Mouse (Mus musculus) adrenal gland, postnatal 4 days (tissue): Measurements from ENCODE around the gene Olfr1155. TPM values are rescaled to one million over a fixed set of nuclear protein-coding genes. Genes with fewer than 3 reads are reported as not detected.

Experiments used
- DNase-seq, 2 experiments: peaks; one replicate each; pipeline ENCODE4 v3.0.0; 2021 to 2022; ENCODE audit warnings: low spot score in 2 of 2, mixed read lengths in 2 of 2
- long read RNA-seq, 2 experiments: library from polyadenylated mRNA; stranded (forward); transcript quantifications; one replicate each; pipeline ENCODE4 v2.0.0; 2021
- total RNA-seq, 2 experiments: library from RNA; stranded (reverse); gene quantifications; 2 replicates each; pipeline ENCODE4 v1.2.3; 2021

Olfr1155 gene
- not detected for total RNA-seq
- long read RNA-seq, experiment 1: 0 reads
- long read RNA-seq, experiment 2: 0 reads

DNA sequence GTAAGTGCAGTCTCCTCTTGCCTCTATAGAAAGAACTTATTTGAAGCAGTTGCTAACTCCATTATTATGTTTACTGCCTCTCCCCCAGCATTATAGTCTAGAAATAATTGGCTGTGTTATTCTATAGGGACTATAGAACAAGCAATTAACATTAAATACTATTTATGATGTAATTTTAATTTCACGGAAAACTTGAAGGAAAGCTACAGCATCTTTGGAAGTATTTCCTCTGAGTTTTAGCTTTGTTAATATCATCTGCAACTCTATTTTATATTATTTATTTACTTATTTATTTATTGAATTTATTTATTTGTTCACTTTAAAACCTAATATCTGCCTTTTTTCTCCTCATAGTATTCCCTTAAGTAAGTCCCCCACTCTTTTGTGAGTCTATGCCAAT is at the start of gene Olfr1155:
TSS of gene Olfr1155 (minus strand) at position 101 of the 400 bp plus-strand sequence.
- DNase-seq: no peak

- DNase-seq: no peak
These were observed 44.9 kb upstream of the Olfr1155 start, which contains the start of gene Olfr1158 for GRCm38 (mm10) chr2:87989813-87990212. Gene Olfr1158, plus strand, starts transcription at chr2:87990113.

GRCm38 (mm10) chr2:87974563-87974962 is 29.6 kb upstream of the Olfr1155 start, which contains the start of gene Olfr74:
Gene Olfr74, minus strand, starts transcription at chr2:87974663.
- DNase-seq: no peak

GRCm38 (mm10) chr2:87968199-87968598 is 23.3 kb upstream of the Olfr1155 start, which contains the start of gene Olfr1157:
Gene Olfr1157, minus strand, starts transcription at chr2:87968299.
- no peak for DNase-seq

GRCm38 (mm10) chr2:87953000-87953399 is 8.1 kb upstream of the Olfr1155 start, which contains the start of gene Olfr1156:
Gene Olfr1156, minus strand, starts transcription at chr2:87953100.
- DNase-seq: no peak

GRCm38 (mm10) chr2:87905066-87905465 is 39.9 kb downstream of the Olfr1155 start, which contains the start of gene Olfr1154:
Gene Olfr1154, minus strand, starts transcription at chr2:87905166.
- DNase-seq: no peak

GRCm38 (mm10) chr2:87894662-87895061 is 50.3 kb downstream of the Olfr1155 start, which contains the start of gene Olfr1153:
Gene Olfr1153, plus strand, starts transcription at chr2:87894962.
- DNase-seq: no peak

Other genes starting within 250 kb of the Olfr1155 start
- not detected for gene Olfr1137, start 232.0 kb downstream of the Olfr1155 start, total RNA-seq
- gene Olfr1138, start 205.2 kb downstream of the Olfr1155 start, total RNA-seq: not detected
- gene Olfr1140, start 201.4 kb downstream of the Olfr1155 start, total RNA-seq: not detected
- gene Olfr1141, start 191.1 kb downstream of the Olfr1155 start, total RNA-seq: not detected
- gene Olfr152, start 165.7 kb downstream of the Olfr1155 start, total RNA-seq: not detected
- gene Olfr1143, start 144.5 kb downstream of the Olfr1155 start, total RNA-seq: not detected
- gene Olfr1145, start 135.3 kb downstream of the Olfr1155 start, total RNA-seq: not detected
- not detected for gene Olfr1148, start 114.6 kb downstream of the Olfr1155 start, total RNA-seq
- not detected for gene Olfr1150-ps1, start 101.1 kb downstream of the Olfr1155 start, total RNA-seq
- gene Olfr1151, start 89.3 kb downstream of the Olfr1155 start, total RNA-seq: not detected
- not detected for gene Olfr1152, start 78.6 kb downstream of the Olfr1155 start, total RNA-seq
- gene Olfr1153, start 50.2 kb downstream of the Olfr1155 start, total RNA-seq: not detected
- gene Olfr1154, start 40.0 kb downstream of the Olfr1155 start, total RNA-seq: not detected
- not detected for gene Olfr1156, start 8.0 kb upstream of the Olfr1155 start, total RNA-seq
- gene Olfr1157, start 23.2 kb upstream of the Olfr1155 start, total RNA-seq: not detected
- gene Olfr74, start 29.5 kb upstream of the Olfr1155 start, total RNA-seq: not detected
- not detected for gene Olfr1158, start 45.0 kb upstream of the Olfr1155 start, total RNA-seq
- gene Olfr1160, start 63.1 kb upstream of the Olfr1155 start, total RNA-seq: not detected
- not detected for gene Olfr1161, start 77.6 kb upstream of the Olfr1155 start, total RNA-seq
- not detected for gene Olfr73, start 92.6 kb upstream of the Olfr1155 start, total RNA-seq
- gene Olfr1162, start 106.0 kb upstream of the Olfr1155 start, total RNA-seq: not detected
- gene Olfr1163, start 126.7 kb upstream of the Olfr1155 start, total RNA-seq: not detected
- gene Olfr1164, start 148.8 kb upstream of the Olfr1155 start, total RNA-seq: not detected
- gene Olfr1166, start 183.1 kb upstream of the Olfr1155 start, total RNA-seq: not detected
- not detected for gene Olfr1167, start 210.1 kb upstream of the Olfr1155 start, total RNA-seq
- gene Olfr1168, start 236.7 kb upstream of the Olfr1155 start, total RNA-seq: not detected